Mouse (Mus musculus) thymus, postnatal 25 days (tissue): Measurements from ENCODE around the gene Fcgr4.
A peak's percentile ranks its signal among the peaks of the same experiment; 100 is the strongest.

ENCODE experiments used
- DNase-seq: peaks from one replicate; pipeline ENCODE4 v3.0.0; 2022

Gene Fcgr4

DNA sequence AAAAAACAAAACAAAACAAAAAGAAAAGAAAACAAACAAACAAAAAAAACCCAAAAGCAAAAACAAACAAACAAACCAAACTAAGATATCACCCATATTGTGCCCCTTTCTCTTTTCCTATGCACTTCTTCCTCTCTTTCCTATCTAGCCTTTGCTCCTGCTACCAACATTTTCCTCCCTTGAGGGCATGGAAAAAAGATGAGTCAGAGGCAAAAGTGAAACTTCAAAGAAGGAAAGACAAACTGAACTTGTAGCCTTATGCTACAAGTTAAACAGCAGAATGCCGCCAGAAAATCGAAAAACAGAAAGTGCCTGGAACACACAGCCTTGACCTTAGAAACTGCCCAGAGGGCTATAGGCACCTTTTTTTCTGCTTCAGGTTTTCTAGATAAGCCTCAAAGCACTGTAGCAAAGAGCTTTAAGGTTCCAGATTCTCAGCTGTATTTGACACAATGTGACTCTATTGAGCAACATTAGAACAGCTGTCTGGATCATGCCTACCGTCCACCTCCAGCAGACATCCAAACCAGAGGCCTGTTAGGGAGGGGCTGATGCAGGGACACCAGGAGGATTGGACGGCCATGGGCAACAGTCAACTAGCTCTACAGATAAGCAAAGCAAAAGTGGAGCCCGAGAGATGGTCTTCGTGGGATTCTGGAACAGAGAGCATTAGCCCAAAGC lies 1.9 kb upstream of the Fcgr4 start:
- no peak for DNase-seq

DNA sequence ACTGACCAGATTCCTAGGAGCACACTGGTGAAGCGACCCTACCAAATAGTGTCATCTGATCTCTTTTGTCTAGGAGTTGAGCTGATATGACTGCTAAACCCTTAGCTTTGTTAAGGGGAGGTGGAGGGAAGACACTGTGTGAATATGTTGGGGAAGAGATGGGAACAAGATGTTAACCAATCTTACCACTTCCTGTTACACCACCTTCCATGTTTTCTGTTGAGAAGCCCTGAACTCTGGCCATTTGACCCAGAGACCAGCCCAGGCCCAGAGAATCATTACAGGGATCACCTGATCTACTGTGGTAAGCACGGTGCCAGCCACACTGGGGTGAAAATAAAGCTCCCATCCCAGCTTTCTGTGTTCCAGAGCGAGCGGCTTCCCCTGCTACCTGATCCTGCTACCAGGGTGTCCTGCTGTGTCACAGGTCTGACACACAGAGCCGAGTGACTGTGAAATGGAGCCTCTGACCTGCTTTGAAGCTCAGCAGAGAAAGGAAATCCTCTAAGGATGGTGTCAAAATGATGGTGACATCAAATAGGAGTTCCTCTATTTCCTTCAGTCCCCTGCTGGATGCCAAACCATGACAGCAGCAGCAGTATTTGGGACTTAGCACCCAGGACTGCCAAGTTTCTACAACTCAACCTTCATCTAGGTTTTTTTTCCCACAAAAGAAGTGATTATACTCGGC lies 1.1 kb upstream of the Fcgr4 start:
- DNase-seq: no peak

DNA sequence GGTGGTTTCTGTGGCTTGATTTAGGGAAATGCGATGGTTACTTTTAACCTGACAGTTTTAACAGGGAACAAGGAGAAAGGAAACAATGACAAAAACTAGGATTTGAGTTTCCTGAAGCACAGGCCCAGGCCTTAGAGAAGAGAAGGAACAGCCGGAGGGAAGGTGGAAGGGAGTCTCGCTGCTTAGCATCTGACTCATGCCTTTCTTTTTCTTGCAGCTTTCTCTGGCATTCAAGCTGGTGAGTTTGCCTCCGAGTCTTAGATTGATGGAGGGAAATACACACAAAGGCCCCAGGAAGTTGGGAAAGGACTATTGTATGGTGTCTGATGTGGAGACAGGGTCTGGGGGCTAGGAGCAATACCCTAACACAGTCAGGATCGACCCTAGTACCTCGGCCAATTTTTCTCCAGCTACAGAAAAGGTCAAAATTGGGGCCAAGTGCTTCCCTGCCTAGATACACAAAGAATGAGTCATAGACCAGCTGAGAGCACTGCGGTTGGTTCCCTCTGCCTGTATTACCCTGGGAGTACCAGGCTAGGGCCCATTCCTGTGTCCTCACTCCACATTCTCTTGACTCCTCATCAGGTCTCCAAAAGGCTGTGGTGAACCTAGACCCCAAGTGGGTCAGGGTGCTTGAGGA lies 711 bp downstream of the Fcgr4 start:
- DNase-seq: no peak

DNA sequence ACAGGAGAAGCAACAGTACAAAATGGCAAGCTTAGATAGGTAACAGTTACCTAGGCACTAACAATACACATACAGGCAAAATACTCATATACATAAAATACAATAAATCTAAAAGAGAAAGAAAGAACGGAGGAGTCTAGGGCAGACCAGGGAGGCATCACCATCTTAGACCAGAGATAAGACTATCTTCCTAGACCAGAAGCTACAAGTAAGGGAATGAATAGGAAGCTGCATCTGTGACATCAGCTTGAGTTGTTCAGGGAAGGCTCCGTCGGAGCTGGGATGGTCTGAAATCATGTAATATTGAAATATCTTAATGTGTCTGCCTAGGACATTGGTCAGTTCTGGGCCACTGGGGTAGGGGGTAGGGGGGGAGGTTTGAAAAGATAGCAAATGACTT lies 13.0 kb downstream of the Fcgr4 start:
- no peak for DNase-seq

DNA sequence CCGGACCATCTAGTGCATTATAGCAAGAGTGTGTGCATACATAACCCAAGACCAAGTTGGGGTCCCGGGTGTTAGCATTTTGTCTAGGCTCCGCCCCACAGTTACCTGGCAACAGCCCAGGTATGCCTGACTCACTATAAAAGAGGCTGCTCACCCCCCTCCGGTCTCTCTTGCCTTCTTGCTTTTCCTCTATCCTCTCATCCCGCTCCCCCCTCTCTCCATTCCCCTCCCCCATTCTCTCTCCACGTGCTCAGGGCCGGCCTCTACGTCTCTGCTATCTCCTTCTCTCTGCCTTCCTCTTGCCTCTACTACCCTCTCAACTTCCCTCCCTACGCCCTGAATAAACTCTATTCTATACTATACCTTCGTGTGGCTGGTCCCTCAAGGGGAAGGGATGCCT lies 14.0 kb downstream of the Fcgr4 start:
- DNase-seq: no peak

DNA sequence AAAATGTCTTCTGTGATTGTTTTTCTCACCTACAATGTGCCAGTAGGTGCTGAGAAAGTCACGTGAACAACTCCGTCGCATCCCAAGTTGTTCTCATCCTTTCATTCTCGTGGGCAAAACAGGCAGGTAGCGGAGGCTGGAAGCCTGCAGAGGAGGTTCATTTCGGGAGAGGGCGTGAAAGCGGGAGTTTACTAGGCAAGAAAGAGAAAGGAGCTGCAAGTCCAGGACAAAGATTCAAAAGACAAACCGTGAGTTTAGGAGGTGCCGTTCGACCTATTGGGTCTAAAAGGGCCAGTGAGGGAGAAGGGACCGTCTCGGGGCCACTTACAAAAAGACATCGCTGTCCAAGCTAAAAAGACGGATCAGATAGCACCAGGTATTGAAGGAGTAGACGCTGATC lies 14.5 kb downstream of the Fcgr4 start:
- peak; percentile 20 for DNase-seq

DNA sequence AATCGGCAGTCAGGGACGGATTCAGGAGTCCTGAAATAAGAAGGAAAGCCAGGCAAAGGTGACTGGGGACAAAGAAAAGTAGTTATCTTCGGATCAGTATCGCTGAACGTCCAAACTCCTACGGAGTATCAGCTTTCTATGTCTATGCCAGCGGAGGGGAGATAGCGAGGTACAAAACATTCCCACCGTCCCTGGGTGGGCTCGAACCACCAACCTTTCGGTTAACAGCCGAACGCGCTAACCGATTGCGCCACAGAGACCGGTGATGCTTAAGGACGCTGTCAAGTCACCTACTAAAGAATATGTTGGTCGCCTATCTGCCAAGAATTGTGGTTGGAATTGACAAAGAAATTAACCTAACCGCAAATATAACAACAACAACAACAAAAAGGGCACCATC lies 15.0 kb downstream of the Fcgr4 start:
- DNase-seq: peak; percentile 91

DNA sequence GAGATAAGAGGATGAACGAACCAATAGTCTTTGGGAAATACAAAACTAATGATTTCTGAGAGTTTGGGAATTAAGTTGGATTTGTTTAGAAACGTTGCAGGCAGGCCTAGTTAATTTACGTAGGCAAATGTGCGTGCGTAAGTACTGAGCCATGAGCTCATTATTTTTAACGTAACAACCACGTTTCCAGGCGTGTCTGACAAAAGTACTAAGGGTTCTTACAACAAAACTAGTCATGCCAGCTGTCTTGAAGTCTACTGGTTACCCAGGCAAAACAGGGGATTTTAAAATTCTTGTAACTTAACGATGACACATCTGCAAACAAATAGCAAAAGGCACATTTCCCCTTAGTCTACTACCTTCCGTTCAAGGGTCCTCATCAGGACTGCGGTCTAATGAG lies 15.5 kb downstream of the Fcgr4 start:
- DNase-seq: no peak

DNA sequence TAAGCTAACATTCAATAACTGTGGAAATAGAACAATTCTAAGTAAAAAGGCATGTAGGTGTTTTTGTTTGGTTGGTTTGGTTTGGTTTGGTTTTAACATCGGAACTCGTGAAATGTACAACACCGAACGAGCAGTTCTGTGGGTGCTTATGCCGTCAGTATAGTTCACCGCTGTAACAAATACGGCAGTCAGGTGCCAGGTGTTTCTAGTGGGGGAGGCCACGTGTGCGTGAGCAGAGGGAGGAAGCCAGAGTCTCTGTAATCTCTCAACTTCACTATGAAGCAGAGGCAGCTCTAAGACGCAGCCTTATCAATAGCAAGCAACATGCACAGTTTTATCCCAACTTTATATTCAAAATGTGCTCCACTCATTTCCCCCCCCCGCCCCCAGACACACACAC lies 16.9 kb downstream of the Fcgr4 start:
- no peak for DNase-seq

DNA sequence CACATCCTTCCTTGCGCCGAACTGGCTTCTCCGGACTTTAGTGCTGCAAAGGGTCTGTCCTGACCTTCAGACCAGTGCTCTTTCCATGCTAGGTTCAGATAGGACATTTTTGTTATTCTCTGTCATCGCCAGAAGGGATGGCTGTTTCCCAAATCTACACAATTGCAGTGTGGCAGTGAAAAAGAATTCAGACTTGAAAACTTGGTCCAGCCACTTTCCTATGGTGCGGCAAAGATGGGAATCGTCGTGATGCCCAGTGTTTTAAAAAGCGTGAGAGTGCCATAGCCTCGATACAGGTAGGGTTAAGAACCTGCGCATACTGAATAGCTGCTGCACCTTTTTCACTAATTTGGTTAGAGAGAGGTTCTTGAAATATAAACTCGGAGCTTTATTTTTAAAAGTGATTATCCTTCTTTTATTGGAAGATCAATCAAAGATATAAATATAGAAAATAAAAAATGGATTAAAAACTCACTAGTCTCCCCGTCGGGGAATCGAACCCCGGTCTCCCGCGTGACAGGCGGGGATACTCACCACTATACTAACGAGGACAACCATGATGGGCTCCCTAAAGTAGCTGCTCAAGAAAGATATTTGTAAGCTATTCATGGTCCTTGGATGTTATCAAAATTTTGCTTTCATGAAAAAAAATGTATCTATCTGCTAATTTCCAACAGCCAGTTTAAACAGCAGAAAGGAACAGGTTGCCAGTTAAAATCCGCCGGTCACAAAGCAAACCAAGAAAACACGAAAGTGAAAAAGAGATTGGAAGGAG lies 18.0 kb downstream of the Fcgr4 start:
- DNase-seq: peak; percentile 79

DNA sequence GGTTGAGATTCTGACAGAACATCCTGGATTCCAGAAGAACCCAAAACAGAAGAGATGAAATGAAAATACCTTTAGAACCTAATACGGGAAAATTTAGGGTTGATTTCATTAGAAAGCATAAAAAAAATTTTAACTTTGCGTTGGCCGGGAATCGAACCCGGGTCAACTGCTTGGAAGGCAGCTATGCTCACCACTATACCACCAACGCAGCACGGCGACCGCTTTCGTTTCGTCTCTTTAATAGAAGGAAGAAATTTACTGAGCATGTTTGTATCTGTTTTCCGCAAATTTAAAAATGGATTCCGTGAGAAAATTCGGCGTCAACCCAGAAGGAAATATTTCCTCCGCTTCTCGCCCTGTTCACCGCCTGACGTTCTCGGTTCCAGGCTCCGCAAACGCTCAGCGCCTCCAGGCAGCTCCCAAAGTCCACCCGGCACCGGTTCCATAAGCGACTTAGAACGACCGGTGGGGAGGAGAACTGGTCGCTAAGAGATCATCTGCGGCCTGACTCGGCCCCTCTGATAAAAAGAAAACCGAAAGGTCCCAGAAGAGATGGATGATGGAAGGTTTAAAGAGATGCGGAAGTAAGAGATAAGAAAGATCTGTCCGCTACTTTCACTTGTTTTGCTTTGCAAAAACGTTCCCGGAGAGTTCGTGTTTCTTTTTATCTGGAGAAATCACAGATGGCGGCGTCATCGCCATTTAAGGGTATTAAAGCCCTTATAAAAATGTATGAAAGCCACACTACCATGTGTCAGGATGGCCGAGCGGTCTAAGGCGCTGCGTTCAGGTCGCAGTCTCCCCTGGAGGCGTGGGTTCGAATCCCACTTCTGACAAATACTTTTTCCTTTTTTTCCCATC lies 19.4 kb downstream of the Fcgr4 start:
- DNase-seq: peak; percentile 82

DNA sequence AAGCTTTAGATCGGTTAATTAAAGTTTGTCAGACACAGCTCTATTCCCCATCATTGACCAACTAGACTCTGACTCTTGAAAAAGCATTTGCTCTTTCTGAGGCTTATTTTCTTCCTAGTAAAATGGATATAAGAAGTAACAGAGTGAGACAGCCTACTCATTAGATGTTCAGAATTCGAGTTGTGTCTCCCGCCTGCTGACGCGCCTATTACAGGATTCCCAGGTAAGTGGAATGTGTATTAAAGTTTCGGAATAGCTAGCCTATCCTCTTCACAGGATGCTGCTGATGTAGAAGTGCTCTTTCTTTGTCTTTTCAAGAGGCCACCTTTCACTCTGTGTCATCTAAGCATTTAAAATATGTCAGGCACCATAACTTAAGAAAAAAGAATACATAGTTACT lies 20.4 kb downstream of the Fcgr4 start:
- DNase-seq: no peak

DNA sequence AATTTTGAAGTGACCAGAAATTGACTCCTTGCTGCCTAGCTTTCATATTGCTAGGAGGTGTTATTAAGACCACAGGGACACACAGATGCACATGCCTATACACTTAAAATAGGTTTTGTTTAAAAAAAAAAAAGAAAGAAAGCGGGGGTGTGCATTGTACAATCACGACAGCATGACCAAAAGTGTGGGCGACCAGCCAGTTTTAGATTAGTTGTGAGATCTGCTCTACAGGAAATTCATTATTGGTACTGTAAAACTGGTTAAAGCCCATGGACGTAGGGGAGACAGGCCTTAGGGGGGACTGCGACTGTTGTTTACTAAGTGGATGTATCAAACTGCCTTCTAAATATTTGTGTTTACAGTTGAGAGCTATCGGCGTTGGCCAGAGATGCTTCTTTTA lies 21.2 kb downstream of the Fcgr4 start:
- DNase-seq: no peak

DNA sequence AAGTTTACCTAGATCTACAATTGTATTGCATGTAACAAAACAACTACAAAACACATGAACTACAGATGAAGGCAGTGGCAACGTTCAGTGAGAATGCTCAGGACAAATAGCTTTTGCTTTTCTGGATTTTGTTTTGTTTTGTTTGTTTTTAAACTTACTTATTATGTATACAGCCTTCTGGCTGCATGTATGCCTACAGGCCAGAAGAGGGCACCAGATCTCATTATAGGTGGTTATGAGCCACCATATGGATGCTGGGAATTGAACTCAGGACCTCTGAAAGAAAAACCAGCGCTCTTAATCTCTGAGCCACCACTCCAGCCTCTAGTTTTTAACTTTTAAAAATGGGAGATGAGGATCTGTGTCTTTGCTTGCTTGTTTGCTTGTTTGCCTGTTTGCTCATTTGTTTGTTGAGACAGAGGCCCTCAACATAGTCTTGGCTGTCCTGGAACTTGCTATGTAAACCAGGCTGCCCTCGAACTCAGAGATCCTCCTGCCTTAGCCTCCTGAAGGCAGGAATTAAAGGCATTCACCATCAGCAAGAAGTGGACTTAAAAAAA lies 25.0 kb downstream of the Fcgr4 start:
- DNase-seq: no peak

DNA sequence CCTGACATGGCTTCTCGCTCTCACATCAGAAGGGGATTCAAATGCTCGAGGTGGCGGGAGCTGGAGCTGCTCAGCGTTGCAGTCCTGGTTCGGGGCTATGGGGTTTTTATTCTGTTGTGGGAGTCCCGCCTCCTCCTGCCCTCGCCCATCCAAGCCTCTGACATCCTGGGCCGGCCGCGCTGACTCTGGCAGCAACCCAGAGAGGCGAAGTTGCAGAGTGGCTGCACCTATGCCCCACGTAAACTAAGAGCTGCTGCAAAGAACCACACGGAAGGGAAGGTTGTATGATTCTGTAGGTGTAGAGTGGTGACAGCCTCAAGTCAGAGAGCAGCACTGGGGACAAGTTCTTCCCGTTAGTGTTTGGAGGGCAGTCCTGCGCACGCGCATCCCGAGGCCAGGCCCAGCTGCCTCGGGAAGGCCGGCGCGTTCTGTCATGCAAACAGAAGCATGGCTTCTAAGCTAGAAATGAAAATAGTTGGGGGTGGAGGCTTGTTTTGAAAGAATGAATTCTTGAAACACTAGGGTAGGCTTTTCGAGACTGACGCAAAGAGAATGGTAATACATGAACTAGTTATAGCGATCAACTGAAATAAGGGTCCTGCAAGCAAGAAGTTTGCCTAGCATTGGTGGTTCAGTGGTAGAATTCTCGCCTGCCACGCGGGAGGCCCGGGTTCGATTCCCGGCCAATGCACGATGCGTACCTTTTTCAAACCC lies 25.8 kb downstream of the Fcgr4 start:
- peak; percentile 85 for DNase-seq

DNA sequence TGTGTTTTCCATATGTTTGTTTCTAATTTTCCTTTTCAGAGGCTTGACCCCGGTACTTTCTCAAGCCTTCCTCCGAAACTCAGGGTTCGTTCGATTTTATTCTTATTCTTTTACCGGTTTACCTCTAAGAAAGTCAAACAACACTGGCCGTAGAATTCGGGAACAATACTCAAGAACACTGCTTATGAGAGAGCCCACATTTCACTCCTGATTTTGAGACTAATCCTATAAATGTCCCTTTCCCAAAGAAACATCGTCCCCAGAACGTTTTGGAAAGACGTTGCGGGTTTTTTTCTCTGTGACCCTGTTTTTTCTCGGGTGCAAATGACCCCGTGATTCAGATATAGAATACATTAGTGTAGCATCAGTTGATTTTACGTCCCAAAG lies 26.4 kb downstream of the Fcgr4 start:
- no peak for DNase-seq

DNA sequence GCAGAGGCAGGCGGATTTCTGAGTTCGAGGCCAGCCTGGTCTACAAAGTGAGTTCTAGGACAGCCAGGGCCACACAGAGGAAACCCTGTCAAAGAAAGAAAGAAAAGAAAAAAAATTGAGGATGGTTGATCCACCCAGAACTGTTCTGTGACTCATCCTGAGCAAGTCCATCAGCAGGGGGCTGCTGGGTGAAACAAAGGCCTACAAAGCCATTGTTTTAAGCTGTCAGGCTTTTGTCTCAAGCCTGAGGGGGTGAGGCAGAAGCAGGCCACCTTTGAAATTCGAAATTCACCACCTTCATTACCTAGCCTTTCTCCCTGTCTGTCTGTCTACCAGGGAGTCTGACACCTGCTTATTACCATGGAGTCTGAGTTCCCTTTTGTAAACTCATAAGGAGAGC lies 27.8 kb downstream of the Fcgr4 start:
- no peak for DNase-seq

DNA sequence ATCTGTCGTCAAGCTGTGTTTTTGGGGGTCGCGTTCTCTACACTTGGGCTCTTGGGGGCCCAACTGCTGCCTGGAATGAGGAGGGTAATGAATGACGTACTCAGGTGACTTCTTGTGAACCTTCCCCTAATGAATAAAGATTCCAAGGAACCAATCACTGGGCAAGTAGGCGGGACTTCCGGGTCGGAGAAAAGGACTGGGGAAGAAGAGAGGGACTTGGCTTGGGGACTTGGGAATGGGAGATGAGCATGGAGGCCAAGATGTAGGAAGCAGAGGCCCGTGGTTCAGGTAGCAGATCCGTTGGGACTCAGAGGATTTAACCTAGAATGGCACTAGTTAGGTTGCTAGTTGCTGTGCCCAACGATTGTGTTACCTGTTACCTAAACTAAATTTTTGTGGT lies 30.5 kb downstream of the Fcgr4 start:
- DNase-seq: no peak

DNA sequence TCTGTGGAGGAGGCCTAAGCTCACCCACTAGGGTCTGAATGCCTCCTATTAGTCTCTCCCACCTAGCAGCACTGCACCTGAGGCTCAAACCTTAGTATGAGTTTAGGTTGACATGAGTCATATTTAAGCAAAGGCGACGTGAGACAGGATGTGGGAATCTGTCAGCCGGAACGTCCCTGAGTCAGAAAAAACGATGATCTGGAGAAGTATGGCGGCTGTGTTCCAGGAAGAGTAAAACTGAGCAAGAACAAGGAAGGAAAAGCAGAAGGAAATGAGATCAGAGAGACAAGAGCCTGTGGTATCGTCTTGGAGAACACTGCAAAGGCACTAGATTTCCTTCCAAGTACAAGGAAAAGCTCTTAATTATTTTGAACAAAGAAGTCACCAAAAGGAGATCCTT lies 32.1 kb downstream of the Fcgr4 start:
- DNase-seq: no peak

DNA sequence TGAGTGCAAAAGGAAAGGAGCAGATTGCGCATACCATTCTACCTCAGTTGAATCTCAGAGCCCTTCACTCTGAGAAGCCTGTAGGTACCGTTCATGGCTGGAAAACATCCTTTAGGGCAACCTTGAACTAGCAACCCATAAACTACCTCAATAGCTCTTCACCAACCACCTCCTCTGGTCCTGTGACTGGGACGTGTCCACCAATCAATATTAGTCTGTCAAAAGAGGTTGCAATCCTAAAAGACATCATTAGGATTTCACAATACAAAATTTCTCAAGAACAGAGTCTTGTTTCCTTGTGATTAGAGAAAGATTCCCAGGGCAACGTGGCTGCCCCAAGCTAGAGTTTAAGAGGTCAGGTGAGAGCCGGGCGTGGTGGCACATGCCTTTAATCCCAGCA lies 34.6 kb downstream of the Fcgr4 start:
- no peak for DNase-seq

DNA sequence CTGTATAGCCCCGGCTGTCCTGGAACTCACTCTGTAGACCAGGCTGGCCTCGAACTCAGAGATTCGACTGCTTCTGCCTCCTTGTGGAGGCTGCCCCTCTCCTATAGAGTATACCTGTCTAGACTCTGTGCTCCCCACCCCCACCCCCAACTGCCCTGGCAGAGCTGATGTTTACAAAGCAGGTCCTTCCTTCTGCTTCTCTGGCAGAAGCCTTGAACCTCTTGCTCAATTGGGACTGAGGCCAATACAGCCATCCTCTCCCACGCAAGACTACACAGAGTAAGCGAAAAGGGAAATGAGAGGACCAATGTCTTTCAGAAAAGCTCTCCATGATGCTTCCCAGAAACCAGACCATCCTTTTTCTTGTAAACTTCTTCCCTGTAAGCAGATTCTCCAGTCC lies 38.5 kb downstream of the Fcgr4 start:
- no peak for DNase-seq

DNA sequence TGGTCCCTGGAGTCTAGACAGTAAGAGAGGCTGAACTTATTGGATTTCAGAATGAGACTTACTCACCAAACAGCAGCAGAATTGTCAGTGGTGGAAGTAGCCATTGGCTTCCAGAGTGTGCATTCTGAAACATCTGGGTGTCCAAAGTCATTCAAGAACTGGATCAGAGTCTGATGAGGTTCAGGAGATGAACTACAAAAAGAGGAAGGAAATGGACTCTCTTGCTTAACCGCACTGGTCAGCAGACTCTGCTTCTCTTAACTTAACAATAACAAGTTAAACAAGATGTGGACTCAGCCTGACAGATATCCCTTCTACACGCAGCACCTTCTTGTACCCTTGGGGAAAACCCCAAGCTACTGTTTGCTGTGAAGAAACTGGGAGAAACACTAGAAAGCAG lies 40.5 kb downstream of the Fcgr4 start:
- DNase-seq: no peak
